Mouse (Mus musculus): ENCODE measurements at regions not wholly inside any gene's neighbourhood (a gene's known extent, or its start where the extent isn't known, plus 50 kb on each side); places are given as distances from the start of the nearest gene placed in this dataset.

GRCm38 (mm10) chr4:153110291-153110746 is 372.3 kb downstream of the Ajap1 start:
- Histone ChIP-seq H3K79me2 (ENCODE audit: control insufficient read depth, insufficient read depth) (no peaks in the 10 kb centered on the region), H3K4me3 (no peak overlapping the region), H3ac (ENCODE audit: control insufficient read depth, insufficient read length) (no peak overlapping the region), H3K4me2 (ENCODE audit: low read depth) (no peak overlapping the region), H3K36me3 (ENCODE audit: control insufficient read depth, insufficient read depth) (no peaks in the 10 kb centered on the region), H3K27me3 (ENCODE audit: control insufficient read depth, insufficient read depth, insufficient read length) (no peaks in the 10 kb centered on the region)
- no peak for TF ChIP-seq MYOD1 (IDR thresholded peaks at IDR 0.05; ENCODE audit: control insufficient read depth in 1 of 3, insufficient read length in 2 of 3, low read depth in 2 of 3)
- no peak for TF ChIP-seq MYOG (IDR thresholded peaks at IDR 0.05; ENCODE audit: control insufficient read depth in 1 of 3, insufficient read depth in 1 of 3, insufficient read length in 2 of 3, low read depth in 2 of 3)

- H3K4me2 ChIP-seq (ENCODE audit: low read depth), result no peak overlapping the region
- no peaks in the 10 kb centered on the region for H3K79me2 ChIP-seq (ENCODE audit: control insufficient read depth, insufficient read depth)
- no peak overlapping the region for H3ac ChIP-seq (ENCODE audit: control insufficient read depth, insufficient read length)
- H3K4me3 ChIP-seq, result no peak overlapping the region
- H3K27me3 ChIP-seq (ENCODE audit: control insufficient read depth, insufficient read depth, insufficient read length), result no peaks in the 10 kb centered on the region
- TF ChIP-seq MYOD1 (IDR thresholded peaks at IDR 0.05; ENCODE audit: control insufficient read depth in 1 of 3, insufficient read length in 2 of 3, low read depth in 2 of 3), result no peak
- TF ChIP-seq REST (IDR thresholded peaks at IDR 0.05; ENCODE audit: insufficient read depth, insufficient read length), result no peak
- TF ChIP-seq TCF12 (IDR thresholded peaks at IDR 0.05; ENCODE audit: insufficient read depth, poor library complexity, severe bottlenecking), result no peak
- no peak for TF ChIP-seq USF1 (IDR thresholded peaks at IDR 0.05; ENCODE audit: low read depth)
- no peak for TF ChIP-seq POLR2AphosphoS2 (IDR thresholded peaks at IDR 0.05; ENCODE audit: insufficient read length, low read depth)
- TF ChIP-seq TCF3 (IDR thresholded peaks at IDR 0.05; ENCODE audit: insufficient read length, low read depth), result no peak
- H3K36me3 ChIP-seq (ENCODE audit: control insufficient read depth, insufficient read depth), result no peaks in the 10 kb centered on the region
These were observed 384.0 kb downstream of the Ajap1 start for GRCm38 (mm10) chr4:153098591-153098990.

GRCm38 (mm10) chr4:153097601-153098000 is 385.0 kb downstream of the Ajap1 start:
- Histone ChIP-seq H3K79me2 (ENCODE audit: control insufficient read depth, insufficient read depth) (no peaks in the 10 kb centered on the region), H3K4me3 (no peak overlapping the region), H3ac (ENCODE audit: control insufficient read depth, insufficient read length) (no peak overlapping the region), H3K36me3 (ENCODE audit: control insufficient read depth, insufficient read depth) (no peaks in the 10 kb centered on the region), H3K4me2 (ENCODE audit: low read depth) (no peak overlapping the region), H3K27me3 (ENCODE audit: control insufficient read depth, insufficient read depth, insufficient read length) (no peaks in the 10 kb centered on the region)
- TF ChIP-seq USF1 (IDR thresholded peaks at IDR 0.05; ENCODE audit: low read depth), result no peak
- TF ChIP-seq MYOD1 (IDR thresholded peaks at IDR 0.05; ENCODE audit: control insufficient read depth in 1 of 3, insufficient read length in 2 of 3, low read depth in 2 of 3), result no peak

GRCm38 (mm10) chr4:153093129-153093528 is 389.5 kb downstream of the Ajap1 start:
- Histone ChIP-seq H3ac (ENCODE audit: control insufficient read depth, insufficient read length) (no peak overlapping the region), H3K79me2 (ENCODE audit: control insufficient read depth, insufficient read depth) (no peaks in the 10 kb centered on the region), H3K4me3 (no peak overlapping the region), H3K36me3 (ENCODE audit: control insufficient read depth, insufficient read depth) (no peaks in the 10 kb centered on the region), H3K4me2 (ENCODE audit: low read depth) (no peak overlapping the region), H3K27me3 (ENCODE audit: control insufficient read depth, insufficient read depth, insufficient read length) (no peaks in the 10 kb centered on the region)
- TF ChIP-seq MYOG (IDR thresholded peaks at IDR 0.05; ENCODE audit: control insufficient read depth in 1 of 3, insufficient read depth in 1 of 3, insufficient read length in 2 of 3, low read depth in 2 of 3) (no peak), USF1 (IDR thresholded peaks at IDR 0.05; ENCODE audit: low read depth) (no peak), MAX (IDR thresholded peaks at IDR 0.05; ENCODE audit: low read depth) (no peak), E2F4 (IDR thresholded peaks at IDR 0.05; ENCODE audit: insufficient read depth) (no peak), POLR2A (IDR thresholded peaks at IDR 0.05; ENCODE audit: insufficient read length, low read depth) (no peak), POLR2AphosphoS2 (IDR thresholded peaks at IDR 0.05; ENCODE audit: insufficient read length, low read depth) (no peak), TCF12 (IDR thresholded peaks at IDR 0.05; ENCODE audit: insufficient read depth, poor library complexity, severe bottlenecking) (no peak), MYOD1 (IDR thresholded peaks at IDR 0.05; ENCODE audit: control insufficient read depth in 1 of 3, insufficient read length in 2 of 3, low read depth in 2 of 3) (no peak), CEBPB (IDR thresholded peaks at IDR 0.05; ENCODE audit: insufficient read depth, poor library complexity, severe bottlenecking) (no peak), TCF3 (IDR thresholded peaks at IDR 0.05; ENCODE audit: insufficient read length, low read depth) (no peak), REST (IDR thresholded peaks at IDR 0.05; ENCODE audit: insufficient read depth, insufficient read length) (no peak), SRF (IDR thresholded peaks at IDR 0.05; ENCODE audit: control insufficient read depth, insufficient read length, low read depth) (no peak)

- Histone ChIP-seq H3K4me2 (ENCODE audit: low read depth) (no peak overlapping the region), H3K27me3 (ENCODE audit: control insufficient read depth, insufficient read depth, insufficient read length) (no peaks in the 10 kb centered on the region), H3ac (ENCODE audit: control insufficient read depth, insufficient read length) (no peak overlapping the region), H3K79me2 (ENCODE audit: control insufficient read depth, insufficient read depth) (no peaks in the 10 kb centered on the region), H3K4me3 (no peak overlapping the region), H3K36me3 (ENCODE audit: control insufficient read depth, insufficient read depth) (no peaks in the 10 kb centered on the region)
- no peak for TF ChIP-seq TCF12 (IDR thresholded peaks at IDR 0.05; ENCODE audit: insufficient read depth, poor library complexity, severe bottlenecking)
- no peak for TF ChIP-seq USF1 (IDR thresholded peaks at IDR 0.05; ENCODE audit: low read depth)
- no peak for TF ChIP-seq POLR2A (IDR thresholded peaks at IDR 0.05; ENCODE audit: insufficient read length, low read depth)
- TF ChIP-seq POLR2AphosphoS2 (IDR thresholded peaks at IDR 0.05; ENCODE audit: insufficient read length, low read depth), result no peak
- no peak for TF ChIP-seq REST (IDR thresholded peaks at IDR 0.05; ENCODE audit: insufficient read depth, insufficient read length)
- TF ChIP-seq MYOG (IDR thresholded peaks at IDR 0.05; ENCODE audit: control insufficient read depth in 1 of 3, insufficient read depth in 1 of 3, insufficient read length in 2 of 3, low read depth in 2 of 3), result no peak
- TF ChIP-seq E2F4 (IDR thresholded peaks at IDR 0.05; ENCODE audit: insufficient read depth), result no peak
- no peak for TF ChIP-seq TCF3 (IDR thresholded peaks at IDR 0.05; ENCODE audit: insufficient read length, low read depth)
- TF ChIP-seq SRF (IDR thresholded peaks at IDR 0.05; ENCODE audit: control insufficient read depth, insufficient read length, low read depth), result no peak
- TF ChIP-seq MAX (IDR thresholded peaks at IDR 0.05; ENCODE audit: low read depth), result no peak
These were observed 400.4 kb downstream of the Ajap1 start for GRCm38 (mm10) chr4:153082166-153082565.

Measured in myocyte (in vitro differentiated cells).